Mouse (Mus musculus) forebrain, embryonic 14.5 days (tissue): Measurements from ENCODE around the gene Itga10. TPM values are rescaled to one million over a fixed set of nuclear protein-coding genes. Genes with fewer than 3 reads are reported as not detected.

ENCODE experiments used
- ATAC-seq: fragments of 200-750 bp; cut with Nextera tagmentation; 2 replicates; pipeline ENCODE4 v1.8.0; 2017; ENCODE audit warnings: mild to moderate bottlenecking, moderate library complexity
- DNase-seq: peaks from one replicate; pipeline ENCODE4 v3.0.0-alpha.2; 2015; ENCODE audit warnings: low spot score
- H3K27ac ChIP-seq: fragments of 300-500 bp; sonication (generic); 2 replicates; pipeline ENCODE4 v1.5.1; 2014; ENCODE audit warnings: low read depth, mild to moderate bottlenecking, control low read depth, low read length, moderate library complexity
- H3K27me3 ChIP-seq: fragments of 300-500 bp; sonication (generic); replicated peaks from 2 replicates; pipeline ENCODE4 v1.6.1; 2014; ENCODE audit warnings: low read length, control low read depth, mixed read lengths; ENCODE audit not compliant: control insufficient read depth, insufficient read depth
- H3K36me3 ChIP-seq: fragments of 300-500 bp; sonication (generic); 2 replicates; pipeline ENCODE4 v1.6.1; 2014; ENCODE audit warnings: low read length, control low read depth; ENCODE audit not compliant: control insufficient read depth, insufficient read depth
- H3K4me1 ChIP-seq: fragments of 300-500 bp; sonication (generic); 2 replicates; pipeline ENCODE4 v1.6.1; 2014; ENCODE audit warnings: antibody characterized with exemption, low read length, control low read depth; ENCODE audit not compliant: control insufficient read depth, insufficient read depth
- H3K4me2 ChIP-seq: fragments of 300-500 bp; sonication (generic); 2 replicates; pipeline ENCODE4 v1.6.1; 2014; ENCODE audit warnings: mild to moderate bottlenecking, control low read depth, low read length
- H3K4me3 ChIP-seq: fragments of 300-500 bp; sonication (generic); 2 replicates; pipeline ENCODE4 v1.5.1; 2014; ENCODE audit warnings: low read depth, low read length, control low read depth
- H3K9ac ChIP-seq: fragments of 300-500 bp; sonication (generic); 2 replicates; pipeline ENCODE4 v1.6.1; 2014; ENCODE audit warnings: mild to moderate bottlenecking, low read length, control low read depth, moderate library complexity
- H3K9me3 ChIP-seq: fragments of 300-500 bp; sonication (generic); replicated peaks from 2 replicates; pipeline ENCODE4 v1.6.1; 2016; ENCODE audit warnings: low read length, control low read depth, mixed read lengths; ENCODE audit not compliant: control insufficient read depth
- WGBS: fragments of 180-500 bp; shearing (Covaris S2); extraction: QIAGEN DNeasy Blood & Tissue Kit; methylation state at CpG from one replicate; pipeline ENCODE4 v1.1.7; 2014; 5-methylcytosine and 5-hydroxymethylcytosine counted together
- polyA plus RNA-seq: library from polyadenylated mRNA; unstranded; fragments of >200 nt; fragmentation: Nextera tagmentation; extraction: Ambion mirVana; gene quantifications from 2 replicates; pipeline ENCODE4 v1.2.1, GENCODE M21; 2014

The Itga10 gene
- polyA plus RNA-seq, 1 experiment from 2014 or later: 0.39 TPM

GRCm38 (mm10) chr3:96696766-96697732 lies 51.7 kb downstream of the Itga10 start:
- Histone ChIP-seq H3K36me3 (peaks cover 22% of the 10 kb centered on the region), H3K9ac (peak overlapping the region; percentile 79), H3K27me3 (no peaks in the 10 kb centered on the region), H3K4me3 (peak overlapping the region; percentile 82), H3K27ac (peak overlapping the region; percentile 91), H3K4me2 (peak overlapping the region; percentile 72), H3K4me1 (peaks cover 7% of the 10 kb centered on the region), H3K9me3 (no peaks in the 10 kb centered on the region)
- peak; percentile 87 for DNase-seq
- ATAC-seq: peak; percentile 91
- 1% methylated on average over 74 of the region's 85 CpGs for WGBS

GRCm38 (mm10) chr3:96698993-96699690 lies 53.8 kb downstream of the Itga10 start:
- H3K27ac ChIP-seq: no peak overlapping the region
- peaks cover 7% of the 10 kb centered on the region for H3K4me1 ChIP-seq
- H3K36me3 ChIP-seq: peaks cover 40% of the 10 kb centered on the region
- no peaks in the 10 kb centered on the region for H3K9me3 ChIP-seq
- 64% methylated on average over 19 of the region's 19 CpGs for WGBS
- H3K9ac ChIP-seq: no peak overlapping the region
- no peak overlapping the region for H3K4me2 ChIP-seq
- H3K4me3 ChIP-seq: no peak overlapping the region
- ATAC-seq: no peak
- H3K27me3 ChIP-seq: no peaks in the 10 kb centered on the region
- DNase-seq: no peak

GRCm38 (mm10) chr3:96700376-96700775 lies 55.0 kb downstream of the Itga10 start:
- Histone ChIP-seq H3K27me3 (no peaks in the 10 kb centered on the region), H3K36me3 (peaks cover 49% of the 10 kb centered on the region), H3K27ac (no peak overlapping the region), H3K9me3 (no peaks in the 10 kb centered on the region), H3K4me1 (peaks cover 7% of the 10 kb centered on the region), H3K4me2 (no peak overlapping the region), H3K4me3 (no peak overlapping the region), H3K9ac (no peak overlapping the region)
- WGBS: 54% methylated on average over 7 of the region's 7 CpGs
- ATAC-seq (no peak), DNase-seq (peak; percentile 45)

- DNase-seq: no peak
- Histone ChIP-seq H3K9me3 (no peaks in the 10 kb centered on the region), H3K36me3 (peaks cover 49% of the 10 kb centered on the region), H3K27me3 (no peaks in the 10 kb centered on the region), H3K4me3 (no peak overlapping the region), H3K9ac (no peak overlapping the region), H3K4me1 (peaks cover 4% of the 10 kb centered on the region), H3K27ac (no peak overlapping the region), H3K4me2 (no peak overlapping the region)
- ATAC-seq: no peak
- WGBS: 78% methylated on average over 4 of the region's 4 CpGs
Measured at GRCm38 (mm10) chr3:96701003-96701402, 55.6 kb downstream of the Itga10 start.

- no peak overlapping the region for H3K27ac ChIP-seq
- ATAC-seq (no peak), DNase-seq (no peak)
- WGBS: 63% methylated on average over 11 of the region's 11 CpGs
- no peak overlapping the region for H3K4me2 ChIP-seq
- H3K9ac ChIP-seq: no peak overlapping the region
- H3K4me1 ChIP-seq: no peaks in the 10 kb centered on the region
- no peaks in the 10 kb centered on the region for H3K27me3 ChIP-seq
- peaks cover 46% of the 10 kb centered on the region for H3K36me3 ChIP-seq
- no peaks in the 10 kb centered on the region for H3K9me3 ChIP-seq
- H3K4me3 ChIP-seq: no peak overlapping the region
Measured at GRCm38 (mm10) chr3:96704778-96705177, 59.4 kb downstream of the Itga10 start.

GRCm38 (mm10) chr3:96706217-96706616 lies 60.8 kb downstream of the Itga10 start:
- 93% methylated on average over 11 of the region's 11 CpGs for WGBS
- Histone ChIP-seq H3K4me2 (no peak overlapping the region), H3K4me3 (no peak overlapping the region), H3K9ac (no peak overlapping the region), H3K4me1 (no peaks in the 10 kb centered on the region), H3K36me3 (peaks cover 50% of the 10 kb centered on the region), H3K27ac (no peak overlapping the region), H3K9me3 (no peaks in the 10 kb centered on the region), H3K27me3 (no peaks in the 10 kb centered on the region)
- ATAC-seq: no peak
- no peak for DNase-seq

- H3K4me3 ChIP-seq: no peak overlapping the region
- DNase-seq (no peak), ATAC-seq (no peak)
- no peak overlapping the region for H3K9ac ChIP-seq
- WGBS: 72% methylated on average over 7 of the region's 7 CpGs
- H3K9me3 ChIP-seq: no peaks in the 10 kb centered on the region
- no peaks in the 10 kb centered on the region for H3K4me1 ChIP-seq
- H3K4me2 ChIP-seq: no peak overlapping the region
- no peak overlapping the region for H3K27ac ChIP-seq
- peaks cover 50% of the 10 kb centered on the region for H3K36me3 ChIP-seq
- no peaks in the 10 kb centered on the region for H3K27me3 ChIP-seq
Measured at GRCm38 (mm10) chr3:96706984-96707383, 61.6 kb downstream of the Itga10 start.

GRCm38 (mm10) chr3:96707903-96708683 lies 62.7 kb downstream of the Itga10 start, which contains the start of gene Nudt17:
Gene Nudt17 (minus strand): TSS chr3:96708562.
- Histone ChIP-seq H3K27me3 (no peaks in the 10 kb centered on the region), H3K4me1 (no peaks in the 10 kb centered on the region), H3K4me2 (peak within 1 kb of the TSS; percentile 93), H3K9ac (peak within 1 kb of the TSS; percentile 76), H3K9me3 (no peaks in the 10 kb centered on the region), H3K27ac (no peak within 1 kb of the TSS), H3K4me3 (peak within 1 kb of the TSS; percentile 48), H3K36me3 (peaks cover 52% of the 10 kb centered on the region)
- DNase-seq: peak; percentile 78
- ATAC-seq: peak; percentile 94
- 4% methylated on average over 42 of the region's 42 CpGs for WGBS
